Mouse (Mus musculus) cerebellum, adult (tissue): ENCODE measurements around the gene Aipl1.

Experiments
- ATAC-seq: cut with Nextera tagmentation; 2 replicates; pipeline ENCODE4 v1.9.2; 2017; ENCODE audit warnings: mild to moderate bottlenecking, moderate library complexity, mixed read lengths; ENCODE audit not compliant: insufficient number of reproducible peaks, low FRiP score, low TSS enrichment

Aipl1 gene

DNA sequence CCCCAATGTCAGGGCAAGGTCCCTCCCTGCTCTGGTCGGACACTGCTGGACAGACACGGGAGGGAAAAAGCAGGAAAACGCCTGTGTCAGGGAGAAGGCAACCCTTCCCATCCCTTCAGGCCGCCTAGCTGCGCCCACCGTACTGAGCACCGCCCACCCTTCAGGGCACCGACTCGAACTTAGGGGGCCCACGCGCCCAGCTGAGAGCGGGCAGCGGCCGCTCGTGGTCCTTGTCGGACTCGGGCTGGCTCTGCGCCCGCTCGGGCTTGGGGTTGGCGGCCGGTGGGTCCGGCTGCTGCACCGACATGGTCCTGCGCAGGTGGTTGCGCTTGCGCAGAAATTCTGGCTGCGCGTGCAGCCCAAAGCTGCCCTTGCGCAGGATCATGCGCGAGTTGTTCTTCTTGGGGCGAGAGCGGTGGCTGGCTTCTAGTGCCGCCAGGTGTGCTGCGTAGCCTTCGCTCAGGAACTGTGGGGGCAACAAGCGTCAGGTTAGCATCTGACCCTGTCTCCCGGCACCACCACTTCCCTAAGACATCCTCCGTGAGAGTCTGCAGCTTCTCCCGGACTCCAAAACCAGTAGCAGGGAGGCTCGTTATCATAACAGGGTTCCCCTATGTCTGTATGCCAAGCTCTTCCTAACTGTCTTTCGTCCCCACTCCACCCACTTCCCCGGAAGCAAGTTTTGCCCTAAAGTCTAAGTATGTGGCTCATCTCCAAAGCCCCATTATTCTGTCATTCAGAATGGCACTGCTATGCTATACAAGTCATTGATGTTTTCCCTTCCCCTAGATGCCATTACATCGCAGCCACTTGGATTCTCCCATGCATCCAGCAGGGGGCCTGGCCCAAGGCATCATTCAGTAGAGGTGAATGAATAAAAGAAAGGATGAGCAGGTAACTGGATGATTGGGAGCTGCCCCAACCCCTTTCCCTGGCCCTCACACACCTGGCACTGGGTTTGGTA lies 13.9 kb upstream of the Aipl1 start:
- no peak for ATAC-seq

DNA sequence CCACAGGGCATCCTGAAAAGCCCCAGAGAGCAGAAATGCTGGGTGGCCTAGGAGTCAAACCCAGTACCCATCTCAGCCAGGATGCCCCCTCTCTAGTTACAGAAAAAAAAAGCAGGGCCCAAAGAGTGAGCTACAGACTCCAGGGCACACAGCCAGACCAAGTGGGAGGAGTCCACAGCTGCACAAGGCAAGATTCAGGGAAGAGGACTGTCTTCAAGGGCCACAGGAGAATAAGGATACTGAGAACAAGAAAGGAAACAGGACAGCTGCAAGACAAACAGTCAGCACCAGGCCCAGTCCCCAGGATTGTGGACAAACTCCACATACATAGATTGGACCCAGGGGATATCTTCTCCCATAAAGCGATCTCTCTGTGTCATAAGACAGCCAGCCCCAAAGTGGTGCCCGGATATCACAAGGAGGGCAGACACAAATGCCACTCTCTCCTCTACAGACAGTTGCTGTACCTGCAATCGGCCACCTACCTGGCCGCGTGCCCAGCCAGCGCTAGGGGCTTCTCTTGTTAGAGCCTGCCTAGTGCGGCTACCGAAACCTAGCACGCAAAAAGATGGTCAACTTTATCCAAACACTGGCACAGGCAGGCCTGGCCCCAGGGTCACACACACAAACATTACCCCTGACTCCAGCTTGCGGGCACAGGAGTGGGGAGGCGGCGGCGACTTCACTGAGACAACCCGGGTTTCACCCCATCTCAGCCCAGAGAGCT lies 13.0 kb upstream of the Aipl1 start:
- ATAC-seq: no peak

DNA sequence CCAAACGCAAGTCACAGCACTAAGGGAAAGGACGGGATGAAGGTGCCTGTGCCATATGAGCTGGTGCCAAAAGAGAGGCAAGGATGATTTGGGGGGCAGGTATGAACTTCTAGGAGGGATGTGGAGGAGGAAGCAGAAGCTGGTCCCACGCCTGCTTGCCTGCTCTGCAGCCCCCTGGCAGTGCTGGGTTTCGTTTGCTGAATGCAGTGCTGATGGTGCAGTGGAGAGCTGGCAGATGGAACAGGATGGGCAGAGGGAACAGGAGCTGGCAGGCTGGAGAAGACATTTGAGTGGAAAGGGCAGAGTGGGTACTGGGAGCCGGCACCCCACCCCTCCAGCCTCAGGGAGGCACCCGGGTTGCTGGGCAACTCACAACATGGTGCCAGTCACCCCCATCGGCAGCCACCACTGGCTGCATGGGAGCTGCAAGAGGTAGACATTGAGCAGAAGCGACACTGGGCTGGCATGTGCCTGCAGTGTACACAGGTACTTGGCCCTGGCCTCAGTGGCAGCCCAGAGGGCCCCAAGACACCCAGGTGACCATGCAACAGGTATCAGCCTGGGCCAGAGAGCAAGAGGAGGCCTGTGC lies 12.0 kb upstream of the Aipl1 start:
- no peak for ATAC-seq

DNA sequence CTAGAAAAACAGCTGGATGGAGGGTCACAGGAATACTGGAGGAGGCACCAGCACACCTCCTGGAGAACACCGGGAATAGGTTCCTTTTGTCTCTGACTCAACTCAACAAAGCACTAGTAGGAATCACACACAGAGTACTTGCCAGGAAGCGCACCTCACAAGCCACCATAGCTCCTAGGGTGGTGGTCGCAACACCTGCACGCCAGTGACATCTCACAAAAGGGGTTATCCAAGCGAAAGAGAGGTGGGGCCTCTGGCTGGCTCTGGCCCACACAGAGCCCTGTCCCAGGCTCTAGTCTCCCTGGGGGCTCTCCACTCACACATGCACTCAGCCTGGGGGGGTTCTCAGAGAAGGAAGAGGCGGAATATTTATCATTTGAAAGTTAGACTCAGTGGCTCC lies 11.4 kb upstream of the Aipl1 start:
- no peak for ATAC-seq

DNA sequence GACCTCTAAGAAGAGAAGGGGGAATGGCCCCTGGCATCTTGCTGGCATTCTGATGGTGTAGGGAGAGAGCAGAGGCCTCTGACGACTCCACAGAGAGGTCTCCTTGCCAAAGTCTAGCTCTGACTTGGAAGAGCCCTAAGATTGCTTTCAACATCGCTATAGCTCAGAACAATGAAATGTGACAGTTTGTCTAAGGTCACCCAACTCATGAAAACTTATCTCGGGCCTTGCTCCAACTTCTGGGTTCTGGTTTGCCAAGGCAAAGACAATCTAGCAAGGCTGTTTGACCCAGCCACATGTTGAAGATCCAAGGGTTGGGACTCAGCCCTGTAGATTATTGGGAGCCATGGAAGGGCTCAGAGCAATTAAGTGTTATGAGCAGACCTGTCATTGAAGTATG lies 6.9 kb upstream of the Aipl1 start:
- no peak for ATAC-seq

DNA sequence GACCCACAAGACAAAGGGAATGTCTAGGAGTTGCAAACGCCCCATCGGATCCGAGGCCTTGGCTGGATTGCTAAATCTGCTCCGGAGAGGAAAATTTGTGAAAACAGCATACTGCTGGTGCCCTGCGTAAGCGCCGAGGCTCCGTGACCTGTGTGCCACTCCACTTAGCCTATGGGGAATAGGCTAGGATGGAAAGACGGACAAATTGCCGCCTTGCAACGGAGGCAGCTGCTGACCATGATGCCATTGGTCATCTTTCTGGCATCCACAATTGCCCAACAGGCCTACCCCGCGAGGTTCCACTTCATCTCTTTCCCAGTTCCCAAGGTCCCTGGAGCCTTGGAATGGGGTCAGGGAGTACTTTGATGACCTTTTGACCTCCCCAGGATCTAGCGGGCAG lies 5.3 kb upstream of the Aipl1 start:
- no peak for ATAC-seq

DNA sequence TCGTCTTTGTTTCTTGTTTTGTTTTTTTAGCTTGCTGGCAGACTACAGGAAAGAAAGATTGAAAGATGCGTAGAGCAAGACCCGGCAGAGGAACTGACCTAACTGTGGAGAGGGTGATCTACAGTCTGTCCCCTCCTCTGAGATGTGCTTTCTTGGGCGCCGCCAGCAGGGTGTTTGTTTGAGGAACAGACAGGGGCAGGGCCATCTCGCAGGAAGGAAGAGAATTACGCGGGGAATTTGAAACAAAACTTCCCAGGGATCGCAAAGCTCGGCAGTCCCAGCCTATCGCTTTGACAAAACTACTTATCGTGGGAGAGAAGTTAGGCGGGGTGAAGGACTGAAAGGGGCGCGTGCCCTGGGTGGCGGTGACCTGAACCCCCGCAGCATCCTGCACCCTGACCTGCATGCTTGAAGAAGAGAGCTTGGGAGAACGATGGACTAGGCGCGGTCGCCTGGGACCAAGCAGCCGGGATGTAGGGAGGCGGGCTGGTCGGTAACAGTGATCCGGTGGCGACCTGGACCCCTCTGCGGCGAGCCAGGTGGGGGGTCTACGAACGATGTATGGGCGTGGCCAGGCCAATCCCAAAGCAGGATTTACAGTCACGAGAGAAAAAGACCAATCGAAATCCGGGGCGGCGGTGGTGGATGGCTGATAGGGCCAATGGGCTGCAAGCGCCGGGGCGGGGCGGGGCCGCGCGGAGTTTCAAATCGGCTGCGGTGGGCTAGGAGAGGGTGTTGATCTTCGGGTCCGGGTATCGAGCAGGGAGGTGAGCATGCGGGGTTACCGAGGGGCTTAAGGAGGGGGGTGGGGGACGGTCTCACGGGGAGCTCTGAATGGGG lies 4.7 kb upstream of the Aipl1 start, which contains the start of gene Pimreg:
Gene Pimreg, plus strand, starts transcription at position 265 of the 840 bp plus-strand sequence.
- ATAC-seq: peak; percentile 72; the same call in 1 of the 2 replicates

DNA sequence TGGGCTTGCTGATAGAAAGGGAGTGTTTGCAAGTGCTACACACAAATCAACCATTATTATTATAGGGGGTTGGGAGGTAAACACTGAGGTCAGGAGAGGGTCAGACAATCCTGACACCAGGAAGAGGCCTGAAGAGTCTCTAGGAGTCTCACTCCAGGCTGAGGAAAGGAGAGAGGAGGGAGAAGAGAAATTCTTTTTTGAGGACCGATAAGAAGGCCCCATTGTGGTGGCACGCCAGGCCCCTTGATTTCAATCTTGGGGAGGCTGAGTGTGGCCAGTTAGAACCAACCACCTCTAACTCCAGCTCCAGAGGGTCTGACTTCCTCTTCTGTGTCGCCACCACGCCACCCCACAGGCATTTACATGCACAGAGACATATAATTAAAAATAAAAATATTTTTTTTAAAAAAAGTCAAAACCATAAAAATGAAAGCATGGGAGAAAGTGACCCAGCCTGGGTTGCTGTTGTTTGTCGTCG lies 4.0 kb upstream of the Aipl1 start:
- ATAC-seq: no peak

DNA sequence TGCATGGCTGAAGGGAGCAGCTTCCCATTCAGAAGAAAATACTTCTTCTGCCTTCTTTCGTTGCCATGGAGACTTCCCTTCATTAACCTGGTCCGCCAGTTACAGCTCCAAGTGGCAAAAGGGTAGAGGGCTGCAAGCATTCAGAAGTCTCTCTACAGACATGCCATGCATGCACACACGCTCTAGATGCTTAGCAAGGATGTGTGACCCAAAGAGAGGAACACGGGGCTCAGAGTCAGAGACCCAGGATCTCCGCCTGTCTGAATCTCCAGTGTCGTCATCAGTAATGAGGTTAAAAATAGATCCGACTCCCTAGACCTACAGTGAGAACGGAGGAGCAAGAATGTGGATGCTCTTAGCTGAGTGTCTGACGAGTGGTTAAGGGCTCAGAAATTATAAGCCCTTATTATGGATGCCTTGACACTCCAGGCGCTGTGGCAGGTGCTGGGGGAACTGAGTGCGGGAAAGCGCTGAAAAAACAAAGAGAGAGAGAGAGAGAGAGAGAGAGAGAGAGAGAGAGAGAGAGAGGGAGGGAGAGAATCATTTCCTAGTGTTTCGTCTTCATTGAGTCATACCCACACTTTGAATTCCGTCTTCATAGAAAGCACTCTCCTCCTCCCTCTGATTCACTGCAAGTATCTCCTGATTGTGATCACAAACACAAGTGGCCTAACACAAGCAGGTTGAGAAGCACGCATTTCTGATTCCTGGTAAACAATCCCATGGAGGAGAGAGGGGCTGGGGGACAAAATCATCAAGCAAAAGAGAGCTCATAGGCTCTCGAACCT lies 2.5 kb upstream of the Aipl1 start:
- no peak for ATAC-seq

DNA sequence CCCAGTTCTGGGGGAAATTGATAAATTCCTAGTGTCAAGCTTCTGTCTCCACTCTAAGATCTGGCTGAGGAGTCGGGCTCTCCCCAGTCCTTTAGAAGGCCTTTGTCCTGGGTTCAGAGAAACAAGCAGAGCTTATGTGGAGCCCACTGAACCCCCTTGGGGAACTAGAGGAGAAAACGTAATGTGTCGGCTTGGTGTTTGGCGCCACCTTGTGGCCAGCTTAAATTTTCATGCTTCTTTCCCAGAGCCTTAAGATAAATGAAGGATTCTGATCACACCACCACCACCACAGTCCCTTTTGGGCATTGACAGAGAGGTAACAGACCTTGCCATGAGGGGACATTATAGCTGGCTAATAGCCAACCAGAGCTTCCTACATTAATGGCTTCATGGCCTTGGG lies 687 bp upstream of the Aipl1 start:
- ATAC-seq: no peak

DNA sequence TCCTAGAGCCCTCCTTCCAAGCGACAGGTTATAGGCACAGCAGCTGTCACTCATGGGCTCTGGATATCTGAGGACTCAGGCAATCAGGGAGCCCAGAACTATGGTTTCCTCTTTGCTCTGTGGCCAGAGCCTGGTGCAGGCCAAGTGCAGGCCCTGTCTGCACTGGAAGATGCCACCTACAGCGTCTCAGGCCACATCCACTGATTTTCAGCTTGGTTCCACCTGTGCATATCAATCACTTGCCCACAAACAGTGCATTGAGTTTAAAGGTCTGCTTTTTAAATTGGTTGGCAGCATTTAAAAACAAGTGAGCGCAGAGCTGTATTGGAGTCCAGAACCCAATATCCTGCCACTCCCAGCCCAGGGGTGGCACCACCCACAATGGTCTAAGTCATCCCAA lies 4.7 kb downstream of the Aipl1 start:
- ATAC-seq: no peak

DNA sequence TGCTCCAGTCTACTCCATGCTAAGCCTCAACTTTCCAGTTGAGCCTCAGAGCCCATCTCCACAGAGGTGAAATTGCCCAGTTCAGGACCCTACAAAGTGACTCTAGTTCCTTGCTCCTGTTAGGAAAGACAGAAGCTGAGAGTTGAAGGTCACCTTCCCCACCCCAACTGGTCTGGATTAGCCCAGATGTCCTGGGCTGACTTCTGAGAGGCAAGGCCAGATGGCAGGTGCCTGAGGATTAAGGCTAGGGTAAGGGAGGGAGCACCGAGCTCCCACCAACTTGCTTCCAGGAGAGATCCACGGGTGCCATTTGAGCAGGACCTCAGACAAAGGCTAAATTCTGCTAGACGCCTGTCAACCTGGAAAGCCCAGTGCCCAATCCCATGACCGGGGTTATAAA lies 5.2 kb downstream of the Aipl1 start:
- no peak for ATAC-seq

DNA sequence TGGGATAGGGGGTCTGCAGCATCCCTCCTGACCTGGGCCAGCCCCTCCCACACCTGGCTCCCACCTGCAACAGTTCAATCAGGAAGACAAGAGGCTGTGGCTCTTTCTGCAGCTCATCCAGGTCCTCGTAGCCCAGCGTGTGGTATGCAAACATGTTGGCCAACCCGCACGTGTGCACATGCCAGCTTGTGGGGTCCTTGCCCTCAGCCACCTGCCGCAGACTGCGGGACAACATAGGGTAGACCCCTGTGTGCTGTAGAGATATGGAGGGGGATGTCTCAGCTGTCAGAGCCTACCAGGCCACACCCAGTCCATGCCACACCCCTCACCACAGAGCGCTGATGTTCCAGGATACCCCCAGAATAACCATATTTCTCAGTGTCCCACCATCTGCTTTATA lies 6.0 kb downstream of the Aipl1 start:
- no peak for ATAC-seq

DNA sequence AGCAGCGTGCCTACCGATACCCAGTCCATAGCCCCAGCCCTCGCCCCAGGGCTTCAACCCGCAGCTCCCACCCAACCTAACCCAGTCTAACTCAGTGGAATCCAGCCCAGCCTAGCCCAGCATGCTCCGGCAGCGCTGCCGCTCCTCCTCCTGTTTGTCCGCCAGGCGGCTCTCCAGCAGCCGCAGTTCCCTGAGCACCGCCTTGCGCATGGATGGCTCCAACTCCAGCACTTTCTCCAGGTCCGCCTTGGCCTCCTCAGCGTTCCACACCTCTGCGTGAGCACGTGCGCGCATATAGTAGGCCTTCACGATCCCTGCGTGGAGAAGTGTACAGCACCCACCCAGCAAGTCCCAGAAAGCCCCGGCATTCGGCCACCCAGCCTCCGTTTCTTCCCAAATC lies 8.2 kb downstream of the Aipl1 start:
- no peak for ATAC-seq

DNA sequence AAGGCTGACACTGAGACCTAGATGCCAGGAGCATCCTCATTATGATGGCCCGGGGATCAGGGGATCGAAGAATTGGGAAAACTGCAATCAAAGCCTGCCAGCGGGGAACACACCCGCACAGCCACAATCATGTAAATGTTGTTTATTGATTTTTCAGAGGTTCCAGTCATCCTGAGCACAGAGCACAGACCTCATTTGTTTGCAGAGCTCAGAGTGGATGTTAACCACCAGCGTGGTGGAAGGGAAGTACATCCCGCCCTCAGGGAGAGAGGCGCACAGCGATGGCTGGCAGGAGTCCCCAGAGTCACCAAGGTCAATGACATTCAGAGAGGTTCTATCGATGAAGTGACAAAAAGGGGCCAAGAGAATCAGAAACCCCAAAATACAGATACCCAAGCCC lies 9.5 kb downstream of the Aipl1 start:
- ATAC-seq: no peak

DNA sequence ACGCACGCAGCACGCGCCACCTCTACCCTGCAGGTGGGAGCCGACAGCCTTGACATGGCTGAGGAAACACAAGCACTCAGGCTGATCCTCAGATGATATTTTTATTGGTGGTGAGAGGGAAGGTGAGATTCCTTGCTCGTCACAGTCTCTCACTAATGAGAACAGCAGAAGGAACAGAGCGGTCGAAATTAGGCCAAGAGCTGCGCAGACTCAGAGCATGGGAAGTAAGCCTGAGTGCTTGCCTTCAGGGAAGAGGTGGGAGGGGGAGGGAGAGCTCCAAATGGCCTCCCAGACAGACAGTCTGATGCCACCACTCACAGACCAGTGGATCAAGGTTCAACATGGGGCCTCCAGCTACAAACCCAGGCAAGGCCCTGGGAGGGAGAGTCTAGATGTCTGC lies 10.8 kb downstream of the Aipl1 start:
- ATAC-seq: no peak

DNA sequence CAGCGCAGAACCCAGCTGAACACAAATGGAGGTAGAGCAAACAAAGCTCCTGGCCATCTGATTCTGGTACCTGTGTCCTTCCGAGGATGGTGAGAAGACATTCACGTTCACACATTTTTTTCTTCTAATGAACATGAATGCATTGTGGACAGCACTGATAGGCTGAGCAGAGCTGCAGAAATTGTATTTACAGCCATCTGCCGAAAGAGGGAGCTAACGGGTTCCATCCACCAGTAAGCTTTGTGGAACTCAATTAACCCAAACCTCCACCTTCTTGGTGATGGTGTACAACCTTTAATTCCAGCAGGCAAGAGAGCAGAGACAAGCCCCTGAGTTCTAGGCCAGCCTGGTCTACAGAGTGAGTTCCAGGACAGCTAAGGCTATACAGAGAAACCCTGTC lies 11.5 kb downstream of the Aipl1 start:
- no peak for ATAC-seq

DNA sequence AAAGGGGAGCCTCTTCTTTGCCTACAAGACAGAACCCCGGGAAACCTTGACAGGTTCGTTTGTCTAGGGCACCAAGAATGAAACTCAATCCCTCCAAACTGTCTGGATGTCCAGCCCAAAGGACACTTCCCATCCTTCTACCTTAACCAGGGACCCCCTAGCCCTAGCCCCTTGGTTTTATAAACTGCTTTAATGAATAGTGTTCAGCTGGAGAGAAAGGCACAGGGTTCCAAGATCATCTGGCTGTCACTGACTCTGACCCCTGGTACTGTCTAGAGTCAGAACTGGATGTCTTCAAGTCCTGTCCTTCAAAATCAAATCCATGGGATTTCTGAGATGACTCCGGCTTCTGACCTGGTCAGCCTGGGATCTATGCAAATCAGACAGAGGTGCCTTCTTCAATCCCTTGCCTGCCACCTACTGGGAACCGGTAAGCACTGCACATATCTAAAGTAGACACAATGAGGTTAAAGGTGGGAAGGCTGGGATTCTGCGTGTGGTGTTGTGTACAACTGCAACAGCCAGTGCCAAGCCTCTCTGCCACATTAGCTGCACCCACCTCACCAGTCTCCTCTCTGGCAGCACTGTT lies 13.0 kb downstream of the Aipl1 start:
- ATAC-seq: peak; percentile 67; the same call in 1 of the 2 replicates

DNA sequence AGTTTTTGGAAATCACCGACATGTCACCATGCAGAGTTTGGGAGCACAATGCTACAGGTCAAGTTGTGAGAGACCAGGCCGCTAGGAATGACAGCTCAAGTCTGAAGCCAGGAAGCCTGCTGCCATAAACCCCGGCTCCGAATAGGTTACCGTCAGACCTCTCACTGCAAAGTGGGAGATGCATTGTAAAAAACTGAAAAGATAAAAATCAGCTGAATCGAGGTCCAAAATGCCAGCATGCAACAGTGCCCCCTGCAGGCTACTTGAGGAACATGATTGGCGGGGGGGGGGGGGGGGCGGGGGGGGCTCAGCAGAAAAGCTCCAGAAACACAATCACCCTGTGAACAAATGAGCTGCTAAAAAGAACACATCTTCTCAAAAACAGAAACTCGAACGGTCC lies 13.7 kb downstream of the Aipl1 start:
- no peak for ATAC-seq
